Mouse (Mus musculus): Measurements from ENCODE around the gene Gm20431.

- TF ChIP-seq CTCF (IDR thresholded peaks at IDR 0.05) (no peak), EP300 (IDR thresholded peaks at IDR 0.05) (no peak)
Observed at GRCm38 (mm10) chr2:167574814-167575213, 86.5 kb downstream of the Gm20431 start.
